Mouse (Mus musculus): ENCODE results near the gene Atg3.

Gene Atg3

DNA sequence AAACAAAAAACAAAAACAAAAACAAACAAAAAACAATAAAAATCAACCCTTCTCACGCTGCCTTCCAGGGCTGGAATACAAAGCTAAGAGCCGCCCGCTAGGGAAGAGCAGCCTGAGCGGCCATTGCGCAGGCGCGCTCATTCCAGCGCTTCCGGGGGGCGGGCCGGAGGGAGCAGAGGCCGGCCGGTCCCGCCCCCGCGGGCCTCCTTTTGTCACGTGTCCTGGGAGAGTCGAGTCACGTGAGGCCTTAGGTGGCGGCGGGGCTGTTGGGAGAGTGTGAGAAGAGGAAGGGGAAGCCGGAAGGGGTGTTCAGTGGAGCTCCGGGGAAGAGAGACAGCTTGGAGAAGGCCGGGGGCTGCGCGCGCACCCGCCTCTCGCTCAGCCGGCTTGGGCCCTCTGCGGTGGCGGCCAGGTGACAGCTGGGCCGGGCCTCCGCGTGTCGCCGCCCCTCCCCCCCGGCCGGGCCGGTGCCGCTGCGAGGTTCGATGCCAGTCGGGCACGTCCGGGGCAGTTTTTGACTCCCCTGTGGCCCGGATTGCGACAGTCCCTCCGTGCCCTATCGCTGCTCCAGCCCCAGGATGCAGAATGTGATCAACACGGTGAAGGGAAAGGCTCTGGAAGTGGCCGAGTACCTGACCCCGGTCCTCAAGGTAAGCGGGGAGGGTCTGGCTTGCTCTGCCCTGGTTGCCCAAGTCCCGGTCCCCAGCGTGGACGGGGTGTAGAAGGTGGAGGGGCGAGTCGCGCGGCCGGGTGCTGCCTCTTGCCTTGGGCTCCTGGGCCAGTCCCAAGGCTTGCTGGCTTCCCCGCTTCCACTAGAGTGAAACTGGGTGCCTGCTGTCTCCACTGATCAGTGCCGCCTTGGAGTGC is at the start of gene Atg3, which contains the start of gene Slc35a5:
Gene Atg3, plus strand, starts transcription at position 264 of the 867 bp plus-strand sequence.
Gene Slc35a5, minus strand, starts transcription at position 185 of the 867 bp plus-strand sequence.
- DNase-seq, result peak; percentile 98

DNA sequence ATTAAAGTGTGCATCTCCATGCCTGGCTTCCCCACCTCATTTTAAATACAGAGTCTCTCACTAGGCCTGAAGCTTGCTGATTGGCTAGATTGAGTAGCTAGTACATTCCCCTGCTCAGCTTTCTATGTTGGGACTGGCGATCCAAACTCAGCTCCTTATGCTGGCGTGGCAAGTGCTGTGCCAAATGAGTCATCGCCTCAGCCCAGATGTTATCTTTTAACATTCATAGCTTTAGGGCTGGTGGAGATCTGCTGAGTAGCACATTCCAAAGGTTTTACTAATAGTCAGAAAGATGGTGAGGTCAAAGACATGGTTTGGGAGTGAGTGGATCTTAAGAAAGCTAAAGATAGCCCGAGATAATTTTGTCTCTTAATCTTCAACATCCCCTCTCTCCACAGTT is 48.1 kb upstream of the Atg3 start:
- peak; percentile 50 to 65 for DNase-seq

DNA sequence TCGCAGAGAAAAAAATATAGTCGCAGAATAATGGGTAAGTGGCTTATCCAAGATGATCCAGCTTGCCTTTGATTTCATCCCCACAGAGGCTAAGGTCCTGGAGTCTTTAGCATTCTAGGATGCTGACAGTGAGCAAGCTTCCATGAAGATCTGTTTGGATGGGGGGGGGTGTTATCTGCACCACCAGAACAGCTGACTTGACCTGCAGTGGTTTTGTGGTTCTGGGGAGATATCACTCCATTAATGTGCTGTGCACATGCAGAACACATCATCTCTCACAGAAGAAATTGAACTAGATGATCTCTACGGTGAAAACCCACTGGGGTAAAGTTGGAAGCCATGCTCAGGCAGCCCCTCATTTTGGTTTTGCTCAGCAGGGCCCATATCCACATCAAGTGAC is 41.4 kb upstream of the Atg3 start:
- no peak for DNase-seq

DNA sequence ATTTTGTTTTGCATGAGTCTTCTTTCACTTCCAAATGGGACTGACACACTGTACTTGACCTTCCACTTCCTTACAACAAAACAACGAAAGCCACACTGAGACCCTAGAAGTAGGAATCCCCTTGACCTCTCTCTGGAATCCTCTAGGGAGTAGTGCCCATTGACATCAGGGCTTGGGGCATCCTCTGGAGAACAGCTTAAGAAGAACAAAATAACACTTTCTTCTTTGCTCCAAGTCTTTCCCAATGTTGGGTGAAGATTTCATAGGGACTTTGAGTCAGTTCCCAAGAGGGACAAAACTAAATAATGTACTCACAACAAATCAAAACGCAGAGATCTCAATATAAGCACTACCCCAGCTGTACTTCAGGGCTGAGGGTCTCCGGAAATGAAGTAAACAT is 39.8 kb upstream of the Atg3 start:
- peak in 1 of 2 experiments; percentile 18 for DNase-seq

DNA sequence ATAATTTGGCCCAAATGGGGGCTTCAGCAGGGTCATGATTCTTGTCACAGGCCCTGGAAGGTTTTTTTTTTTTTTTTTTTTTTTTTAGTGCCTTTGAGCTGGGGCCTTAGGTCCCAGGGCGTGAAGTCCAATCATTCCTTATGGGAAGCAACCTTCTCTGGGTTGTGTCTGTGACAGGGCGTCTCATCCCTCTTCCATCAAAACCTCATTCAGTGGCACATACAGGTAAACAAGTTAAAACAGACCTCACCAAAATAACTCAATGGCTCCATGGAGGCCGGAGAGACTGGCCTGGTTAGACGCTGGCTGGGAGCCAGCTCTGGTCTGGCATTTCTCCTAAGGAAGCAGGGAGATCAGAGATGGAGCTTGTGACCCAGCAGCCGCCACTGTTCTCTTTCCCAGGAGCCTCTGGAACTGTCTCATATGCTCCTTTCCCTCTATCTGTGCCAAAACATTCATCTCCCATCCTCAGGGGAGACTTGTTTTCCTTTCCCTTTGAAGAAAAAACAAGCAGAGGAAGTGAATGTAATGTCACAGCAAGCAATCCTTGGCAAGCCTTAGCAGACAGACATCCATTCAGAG is 37.6 kb upstream of the Atg3 start:
- DNase-seq, result peak; percentile 53 to 80

DNA sequence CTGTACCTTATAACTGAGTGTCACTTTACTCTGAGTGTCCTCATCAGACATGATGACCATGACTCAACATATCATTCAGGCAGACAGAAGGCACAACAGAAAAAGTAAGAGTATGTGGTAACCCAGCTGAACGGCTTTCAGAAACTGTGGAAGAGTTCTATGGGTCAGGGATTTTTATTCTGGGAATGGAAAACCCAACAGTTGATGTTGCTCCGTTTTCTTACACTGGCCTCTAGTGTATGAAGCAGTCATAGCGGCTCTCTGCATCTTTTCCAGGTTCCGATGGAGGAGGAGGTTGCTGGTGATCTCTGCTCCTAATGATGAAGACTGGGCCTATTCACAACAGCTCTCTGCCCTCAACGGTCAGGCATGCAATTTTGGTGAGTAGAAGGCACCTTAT is 36.0 kb upstream of the Atg3 start:
- peak; percentile 19 to 27 for DNase-seq

DNA sequence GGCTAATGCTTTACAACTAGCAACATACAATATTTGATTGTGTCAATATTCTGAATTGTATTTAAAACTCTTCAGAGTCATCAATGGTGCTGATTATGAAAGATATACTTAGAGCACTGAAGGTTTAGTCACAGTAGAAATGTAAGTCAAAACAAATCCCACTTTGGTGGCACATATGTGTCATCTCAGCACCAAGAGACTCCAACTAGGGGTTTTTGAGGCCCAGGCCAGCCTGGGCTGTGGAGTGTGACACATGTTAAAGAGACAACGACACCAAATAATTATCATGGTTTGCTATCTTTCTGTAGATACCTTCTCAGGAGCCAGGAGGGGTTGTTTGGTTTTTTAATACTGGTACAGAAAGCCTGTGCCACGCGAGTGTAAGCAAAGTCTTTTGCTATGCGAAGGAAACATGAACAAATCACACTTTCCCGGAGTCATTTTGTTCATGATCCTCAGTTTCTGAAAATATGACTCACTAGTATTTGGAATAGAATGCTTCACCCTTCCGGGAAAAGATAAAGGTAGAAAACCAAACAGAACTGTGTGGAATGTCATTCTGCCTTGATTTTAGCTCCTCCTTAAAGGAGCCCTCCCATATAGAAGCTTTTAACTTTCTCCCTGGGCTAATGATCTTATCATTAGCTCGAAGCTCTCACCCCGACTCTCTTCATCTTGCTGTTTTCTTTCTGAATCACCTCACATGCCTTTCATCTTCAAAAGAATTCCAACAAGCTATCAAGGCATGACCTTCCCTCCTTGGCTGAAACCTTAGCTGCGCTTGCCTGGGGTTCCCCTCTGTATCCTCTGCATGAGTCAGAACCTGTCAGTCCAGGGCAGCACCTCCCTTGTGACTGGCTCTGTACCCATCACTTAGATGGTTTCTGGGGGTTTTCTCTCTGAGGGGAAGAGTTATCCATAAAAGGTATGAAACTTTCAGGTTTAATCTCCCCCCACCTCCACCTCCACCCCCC is 34.1 kb upstream of the Atg3 start:
- DNase-seq, result no peak

DNA sequence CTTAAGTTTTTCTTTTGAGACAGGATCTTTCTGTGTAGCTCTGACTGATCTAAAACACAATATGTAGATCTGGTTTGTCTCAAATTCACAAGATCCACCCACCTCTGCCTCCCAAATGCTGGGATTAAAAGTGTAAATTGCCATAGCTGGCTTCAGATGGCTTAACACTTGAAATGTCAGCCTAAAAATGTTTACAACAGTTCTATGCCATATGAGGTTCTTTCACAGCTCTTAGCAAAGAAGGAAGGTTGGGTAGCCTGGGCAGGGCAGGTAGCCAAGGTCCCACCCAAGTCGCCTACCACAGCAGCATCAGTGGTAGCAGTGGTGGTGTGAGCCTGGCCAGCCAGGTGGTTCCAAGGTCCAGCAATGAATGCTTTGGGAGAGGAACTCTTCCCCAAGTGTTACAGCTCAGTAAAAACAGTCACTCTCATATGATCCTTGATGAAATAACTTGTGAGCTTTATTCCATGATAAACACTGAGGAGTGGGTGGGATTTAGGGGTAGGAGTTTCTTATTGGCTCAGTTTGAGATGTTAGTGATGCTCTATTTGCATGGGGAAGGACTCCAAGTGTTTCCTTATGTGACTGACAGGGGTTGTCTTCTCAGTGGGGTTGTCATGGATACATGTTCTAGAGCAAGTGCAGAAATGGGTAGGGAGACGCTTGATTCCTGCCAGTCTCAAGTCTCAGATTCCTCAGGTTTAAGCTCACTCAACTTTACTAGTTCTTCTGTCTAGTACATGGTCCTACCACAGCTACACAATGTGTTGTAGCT is 30.5 kb upstream of the Atg3 start:
- DNase-seq, result no peak

DNA sequence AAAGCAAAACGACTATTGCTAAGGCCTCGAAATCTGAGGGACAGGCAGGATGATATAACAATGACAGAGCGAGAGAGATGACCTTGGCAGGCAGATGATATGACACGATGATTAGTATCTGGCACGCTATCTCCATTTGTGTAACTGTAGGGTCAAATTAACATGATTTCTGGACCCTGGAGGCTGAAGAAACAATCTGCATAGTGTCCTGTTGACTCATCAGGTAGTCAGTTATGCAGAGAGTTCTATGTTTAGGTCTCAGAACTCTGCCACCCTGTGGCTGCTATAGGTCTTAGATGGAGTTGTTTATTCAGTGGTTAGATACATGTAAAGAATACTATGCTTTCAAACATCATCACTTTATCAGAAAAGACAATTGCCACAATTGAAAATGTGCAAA is 16.9 kb upstream of the Atg3 start:
- no peak for DNase-seq

DNA sequence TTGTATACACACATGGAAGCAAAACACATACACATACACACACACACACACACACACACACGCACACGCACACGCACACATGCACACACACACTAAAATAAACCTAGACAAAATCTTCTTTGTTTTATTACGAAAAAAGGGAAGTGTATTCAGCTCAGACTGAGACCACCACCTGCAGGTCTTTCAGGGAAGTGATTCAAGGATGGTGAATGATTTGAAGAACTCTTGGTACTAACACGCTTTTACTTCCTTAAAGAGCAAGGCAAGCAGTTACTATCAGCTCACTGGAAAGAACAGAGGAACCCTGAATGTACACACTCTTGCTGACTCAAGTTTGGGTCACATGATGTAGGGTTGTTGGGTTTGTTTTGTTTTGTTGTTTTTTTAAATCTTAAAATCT is 16.0 kb upstream of the Atg3 start:
- DNase-seq, result no peak

DNA sequence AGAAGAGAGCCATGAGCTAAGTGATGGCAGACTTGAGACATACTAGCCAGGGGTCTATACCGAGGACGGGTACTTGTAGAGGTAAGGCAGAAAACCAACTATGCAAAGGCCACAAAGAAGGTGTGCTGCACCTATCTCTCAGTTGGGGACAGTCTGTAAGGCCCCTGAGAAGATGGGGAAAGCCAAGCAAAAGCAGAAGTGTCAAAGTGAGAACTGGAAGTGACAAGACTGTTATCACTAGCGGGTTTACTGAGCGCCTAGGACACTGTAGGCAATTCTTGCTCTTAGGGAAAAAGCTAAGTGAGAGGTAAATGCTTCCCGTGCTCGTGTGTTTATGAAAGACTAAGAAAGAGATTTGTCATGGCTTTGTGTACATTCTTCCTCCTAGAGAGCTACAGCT is 13.5 kb upstream of the Atg3 start:
- no peak for DNase-seq

DNA sequence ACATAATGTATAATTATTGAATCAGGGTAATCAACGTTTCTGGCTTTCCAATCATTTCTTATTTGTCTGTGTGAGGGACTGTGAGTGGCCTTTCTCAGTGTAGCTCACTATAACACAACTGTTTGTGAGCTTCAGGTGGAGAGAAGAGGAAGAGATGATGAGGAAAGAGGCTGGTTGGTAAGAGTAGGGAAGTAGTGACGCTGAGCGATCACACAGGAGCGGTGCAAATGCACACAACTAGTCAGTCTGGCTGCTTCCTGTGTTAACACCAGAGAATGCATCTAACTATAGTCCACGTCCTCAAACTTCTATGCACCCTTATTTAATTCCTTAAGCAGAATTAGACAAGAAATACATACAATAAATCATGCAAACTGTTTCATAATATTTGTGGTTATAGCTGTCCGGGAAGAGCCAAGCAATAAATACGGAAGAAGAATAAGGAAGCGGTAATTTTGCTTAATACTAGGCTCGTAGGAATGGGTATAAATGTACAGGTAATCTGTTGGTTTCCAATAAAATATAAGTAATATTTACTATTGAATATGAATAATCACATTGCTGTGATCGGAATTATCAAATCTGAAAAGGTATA is 10.0 kb upstream of the Atg3 start:
- no peak for DNase-seq

DNA sequence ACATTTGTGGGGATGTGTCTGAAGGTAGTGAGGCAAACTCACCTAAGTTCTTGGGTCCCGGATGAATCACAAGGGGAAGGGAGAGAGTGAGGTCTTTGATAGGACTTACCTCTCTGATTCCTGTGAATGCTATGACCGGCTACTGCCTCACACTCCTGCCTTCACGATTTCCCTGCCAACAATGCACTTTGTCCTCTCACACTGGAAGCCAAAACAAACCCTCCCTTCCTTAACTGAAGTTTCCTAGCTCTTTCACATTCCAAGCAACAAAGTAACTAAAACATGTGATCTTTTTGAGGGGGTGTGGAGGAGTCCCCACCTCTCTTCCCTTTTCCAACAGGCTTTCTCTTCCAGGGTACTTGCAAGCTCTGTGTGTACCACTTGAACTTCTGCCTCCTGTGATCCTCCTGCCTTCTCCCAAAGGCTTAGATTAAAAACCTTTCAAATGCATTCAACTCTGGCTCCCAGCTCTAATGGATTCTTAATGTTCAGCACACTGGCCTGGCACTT is 3.8 kb upstream of the Atg3 start:
- peak; percentile 42 to 55 for DNase-seq

DNA sequence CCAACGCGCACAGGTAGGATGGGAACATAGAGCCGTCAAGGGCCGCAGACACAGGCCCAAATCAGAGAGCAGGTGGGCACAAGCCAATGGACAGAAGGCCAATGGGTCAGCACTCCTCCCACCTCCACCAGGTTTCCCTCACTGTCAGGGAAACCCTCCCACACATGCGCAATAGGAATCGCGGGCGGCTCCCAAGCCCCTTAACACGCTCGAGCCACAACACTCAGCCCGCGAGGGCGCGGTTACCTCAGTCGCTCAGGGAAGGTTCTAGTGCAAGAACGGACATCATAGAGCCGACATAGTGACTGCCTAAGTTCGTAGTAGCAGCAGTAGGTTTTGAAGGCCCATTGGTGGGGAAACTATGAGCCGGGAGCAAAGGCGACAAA is 456 bp upstream of the Atg3 start:
- peak; percentile 80 to 82 for DNase-seq

DNA sequence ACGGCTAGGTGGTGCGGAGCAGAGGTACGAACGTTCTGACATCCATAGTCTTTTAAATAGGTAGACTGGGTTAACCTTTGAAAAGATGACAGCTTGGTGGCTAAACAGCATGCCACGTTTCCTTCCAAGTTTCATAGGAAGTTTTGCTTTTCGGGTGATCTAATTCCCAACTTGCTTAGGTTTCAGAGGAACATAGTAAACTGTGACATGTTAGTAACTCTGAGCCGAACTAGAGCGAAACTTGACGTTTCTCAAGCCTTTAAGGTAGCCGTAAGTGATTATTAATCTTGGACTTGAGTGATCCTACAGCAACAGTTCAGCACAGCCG is 768 bp downstream of the Atg3 start:
- DNase-seq, result no peak

DNA sequence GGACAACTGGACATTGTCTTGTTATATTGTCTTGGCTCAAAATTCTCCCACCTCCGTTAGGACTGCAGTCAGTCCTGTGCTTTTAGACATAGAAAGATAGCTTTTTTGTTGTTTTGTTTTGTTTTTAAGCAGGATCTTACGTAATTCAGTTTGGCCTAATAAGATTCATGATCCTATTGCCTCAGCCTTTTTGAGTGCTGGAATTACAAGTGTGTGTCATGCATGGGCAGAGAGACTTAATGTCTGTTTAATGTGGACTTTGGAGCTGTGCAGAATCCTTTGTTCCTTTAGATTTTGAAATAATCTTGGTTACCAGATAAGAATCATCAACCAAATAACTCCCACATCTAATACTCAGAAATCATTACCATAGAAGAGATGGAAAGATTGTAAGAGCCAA is 20.0 kb downstream of the Atg3 start:
- peak in 1 of 2 experiments; percentile 24 for DNase-seq

DNA sequence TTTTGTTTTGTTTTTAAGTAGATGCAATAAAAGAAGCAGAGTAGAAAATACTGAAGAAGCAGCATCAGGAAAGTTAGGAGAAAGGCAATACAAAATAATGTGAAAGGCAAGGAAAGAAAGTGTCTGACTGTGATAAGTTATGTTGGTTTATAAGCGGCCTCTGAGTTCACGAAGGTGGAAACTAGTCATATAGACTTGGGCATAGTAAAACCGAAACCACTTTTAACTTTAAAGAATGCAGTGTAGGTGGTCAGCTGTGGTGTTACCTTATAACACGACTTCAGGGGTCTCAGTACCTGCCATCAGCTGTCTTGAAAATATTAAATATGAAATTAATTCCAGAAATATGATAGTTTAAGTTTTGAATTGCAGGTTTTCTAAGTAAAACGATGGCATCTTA is 23.2 kb downstream of the Atg3 start:
- DNase-seq, result no peak

DNA sequence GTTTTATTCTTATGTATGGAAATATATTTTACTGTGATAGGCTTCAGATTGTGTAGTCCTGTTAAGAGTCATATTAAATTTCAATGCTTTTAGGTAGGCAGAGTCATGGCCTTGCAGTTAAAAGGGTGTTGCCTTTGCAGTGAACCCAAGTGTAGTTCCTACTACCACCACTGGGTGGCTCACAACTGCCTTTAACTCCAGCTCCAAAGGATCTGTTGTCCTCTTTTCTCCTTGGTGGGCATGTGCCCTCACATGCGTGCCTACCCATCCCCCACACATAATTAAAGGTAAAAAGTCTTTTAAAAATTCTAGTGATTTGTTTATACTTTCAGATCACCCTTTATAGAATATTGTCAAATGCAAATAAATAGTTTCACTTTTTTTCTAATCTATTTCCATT is 34.0 kb downstream of the Atg3 start:
- peak; percentile 66 to 90 for DNase-seq

DNA sequence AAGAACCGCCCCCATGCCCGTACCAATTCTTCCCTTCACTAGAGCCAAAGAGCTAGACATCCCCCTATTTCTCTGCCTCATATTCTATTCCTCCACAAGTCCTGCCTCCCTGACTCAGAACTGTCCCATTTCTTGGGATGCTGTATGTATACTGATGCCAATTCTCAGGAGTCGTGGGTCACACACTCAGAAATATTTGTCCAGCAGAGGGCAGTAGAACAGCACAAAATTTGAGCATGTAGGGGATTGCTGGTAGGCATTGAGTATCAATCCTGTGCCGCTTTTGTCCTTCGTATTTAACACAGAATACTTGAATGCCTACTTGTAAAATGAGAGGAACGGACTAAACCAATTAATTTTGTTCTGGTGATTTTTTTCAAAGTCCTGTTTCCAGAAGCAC is 38.2 kb downstream of the Atg3 start:
- peak; percentile 75 to 78 for DNase-seq

DNA sequence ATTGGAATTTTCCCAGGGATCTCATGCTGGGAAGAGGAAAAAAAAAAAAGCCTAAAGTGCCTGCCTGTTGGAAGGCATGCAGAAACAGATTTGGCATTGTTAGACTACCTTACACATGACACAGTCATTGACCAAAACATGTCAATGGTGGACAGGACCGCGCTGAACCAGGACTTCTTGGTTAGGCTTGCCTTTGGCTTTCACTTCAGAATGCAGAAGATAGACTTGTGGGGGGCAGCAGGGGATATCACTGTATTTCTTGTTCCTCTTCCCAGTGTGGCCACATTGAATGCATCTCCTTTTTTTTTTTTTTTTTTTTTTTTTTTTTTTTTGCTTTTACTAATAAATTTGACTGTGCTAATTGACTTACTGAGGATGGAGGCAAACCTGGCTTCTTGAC is 42.8 kb downstream of the Atg3 start:
- DNase-seq, result no peak

DNA sequence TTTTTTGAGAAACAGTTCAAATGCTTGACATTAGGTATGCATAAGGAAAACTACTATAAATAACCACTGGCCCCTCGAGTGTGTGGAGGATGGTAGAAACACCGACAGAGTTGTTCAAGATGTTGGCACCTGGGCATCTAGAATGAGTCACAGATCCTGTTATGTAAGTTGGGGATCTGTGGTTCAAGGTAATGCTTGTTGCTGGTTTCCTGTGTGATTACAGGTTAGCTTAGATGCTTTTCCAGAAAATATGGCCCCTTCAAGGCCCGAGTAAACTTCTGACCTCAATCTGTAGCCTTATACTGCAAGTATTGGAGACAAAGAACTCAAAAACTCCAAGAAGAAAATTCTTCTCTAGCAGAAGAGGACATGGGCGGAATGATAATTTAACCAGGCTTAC is 45.9 kb downstream of the Atg3 start:
- DNase-seq, result no peak
